In genomic region chr1:150933616-150934015, GRCm38 (mm10) we compare ENCODE assay signal across 9 mouse cellular contexts. TPM values are rescaled to one million over a fixed set of nuclear protein-coding genes. Genes with fewer than 3 reads are reported as not detected.
A peak's percentile ranks its signal among the peaks of the same experiment; 100 is the strongest.
DNase-seq lines count a peak whose midpoint lies in the region; ATAC-seq and TF ChIP-seq lines count a peak whose summit lies in the region.
"Had no signal": no experiment of that assay in that cellular context is flagged by ENCODE, and none has a peak within 500 bp of the region (broad histone marks: within the 10 kb centered on the region; RNA-seq: fewer than 3 reads in every experiment).

No protein-coding gene starts in this region.

- H3K27ac ChIP-seq in heart, embryonic 14.5 days (replicated peaks in 1 of 2; ENCODE audit: control insufficient read depth in 1 of 2, insufficient read depth in 1 of 2, low read depth in 2 of 2, low read length in 2 of 2) = no peak overlapping the region; a peak in 1 of 4 replicates
- H3K27ac ChIP-seq in liver, postnatal 0 days (ENCODE audit: low read depth) = no peak overlapping the region
- H3K27ac ChIP-seq in midbrain, embryonic 10.5 days (replicated peaks) = no peak overlapping the region

- no peak overlapping the region for H3K4me3 ChIP-seq in lung, adult 2 months (replicated peaks; ENCODE audit: extremely low read depth, low read depth, low read length)
- H3K4me3 ChIP-seq in heart, embryonic 14.5 days (ENCODE audit: control insufficient read depth in 1 of 2, insufficient read depth in 1 of 2, low read depth in 1 of 2, low read length in 2 of 2) = no peak overlapping the region; a peak in 1 of 4 replicates
- no peak overlapping the region for H3K4me3 ChIP-seq in liver, postnatal 0 days (ENCODE audit: low read depth, low read length)
- H3K4me3 ChIP-seq in midbrain, embryonic 10.5 days = no peak overlapping the region

- no peak for TF ChIP-seq CTCF in lung, adult 2 months (IDR thresholded peaks at IDR 0.05; ENCODE audit: insufficient read depth, low read length)
- TF ChIP-seq CTCF in liver, postnatal 0 days (IDR thresholded peaks at IDR 0.05; ENCODE audit: low read depth) = no peak

- H3K36me3 ChIP-seq in heart, embryonic 14.5 days (ENCODE audit: control insufficient read depth, insufficient read depth, low read length) = no peaks in the 10 kb centered on the region
- H3K36me3 ChIP-seq in liver, postnatal 0 days (replicated peaks; ENCODE audit: insufficient read depth, low read length) = no peaks in the 10 kb centered on the region
- H3K36me3 ChIP-seq in midbrain, embryonic 10.5 days = no peaks in the 10 kb centered on the region
- H3K36me3 ChIP-seq: G1E had no signal

- no peak for TF ChIP-seq POLR2A in lung, adult 2 months (IDR thresholded peaks at IDR 0.05; ENCODE audit: borderline replicate concordance, extremely low read depth, low read depth, low read length)

- peak; percentile 23 to 24 for DNase-seq in lung, adult 18-20 months
- DNase-seq in lung, adult 2 months = no peak
- peak; percentile 21 to 51 for DNase-seq in left cerebral cortex, postnatal 25 days (ENCODE audit: low spot score in 2 of 2)
- DNase-seq in skeletal muscle tissue, adult 2 months (ENCODE audit: low read depth, low spot score) = peak; percentile 5
- no peak for DNase-seq in kidney, postnatal 10 days
- no peak for DNase-seq in liver, postnatal 0 days
- no peak for DNase-seq in midbrain, embryonic 10.5 days (ENCODE audit: low spot score)

- H3K9ac ChIP-seq in heart, embryonic 14.5 days (ENCODE audit: low read length) = no peak overlapping the region
- H3K9ac ChIP-seq in liver, postnatal 0 days (replicated peaks) = no peak overlapping the region

- WGBS in lung, adult 2 months = 51% methylated on average over 9 of the region's 9 CpGs
- 33% methylated on average over 9 of the region's 9 CpGs for WGBS in heart, embryonic 14.5 days
- WGBS in liver, postnatal 0 days (ENCODE audit: insufficient replicate concordance) = 63% methylated on average over 9 of the region's 9 CpGs
- WGBS in midbrain, embryonic 10.5 days = 54% methylated on average over 9 of the region's 9 CpGs

- no peak for TF ChIP-seq EP300 in liver, postnatal 0 days (IDR thresholded peaks at IDR 0.05; ENCODE audit: low read depth)

- ATAC-seq in heart, embryonic 14.5 days (ENCODE audit: insufficient number of reproducible peaks, insufficient read depth, low FRiP score, low read depth) = no peak
- no peak for ATAC-seq in liver, postnatal 0 days

- H3K4me1 ChIP-seq in lung, adult 2 months (ENCODE audit: control insufficient read depth, insufficient read depth, low read length) = no peaks in the 10 kb centered on the region
- peaks cover 2 to 11% of the 10 kb centered on the region in 2 experiments for H3K4me1 ChIP-seq in heart, embryonic 14.5 days (ENCODE audit: control insufficient read depth in 2 of 2, insufficient read depth in 2 of 2, low read length in 2 of 2)
- no peaks in the 10 kb centered on the region for H3K4me1 ChIP-seq in liver, postnatal 0 days (ENCODE audit: insufficient read depth)
- no peaks in the 10 kb centered on the region for H3K4me1 ChIP-seq in midbrain, embryonic 10.5 days

- no peaks in the 10 kb centered on the region for H3K27me3 ChIP-seq in heart, embryonic 14.5 days (ENCODE audit: control insufficient read depth, insufficient read depth, low read length)
- no peaks in the 10 kb centered on the region for H3K27me3 ChIP-seq in liver, postnatal 0 days (ENCODE audit: insufficient read depth, low read length)
- no peaks in the 10 kb centered on the region for H3K27me3 ChIP-seq in midbrain, embryonic 10.5 days (ENCODE audit: low read depth, poor library complexity, severe bottlenecking)

- intact Hi-C loops in left cerebral cortex, postnatal 25 days (cut with DNase I) = no loop called here

- peak overlapping the region; percentile 40 for H3K4me2 ChIP-seq in heart, embryonic 14.5 days (ENCODE audit: low read length)
- H3K4me2 ChIP-seq in liver, postnatal 0 days (ENCODE audit: low read depth, low read length) = no peak overlapping the region

- H3K9me3 ChIP-seq in heart, embryonic 14.5 days (ENCODE audit: control insufficient read depth, low read length) = no peaks in the 10 kb centered on the region
- H3K9me3 ChIP-seq in liver, postnatal 0 days (ENCODE audit: low read length) = no peaks in the 10 kb centered on the region
- no peaks in the 10 kb centered on the region for H3K9me3 ChIP-seq in midbrain, embryonic 10.5 days (replicated peaks)
- H3K9me3 ChIP-seq: G1E had no signal

RNA-seq across cellular contexts. Expression of gene Hmcn1, which starts 59.6 kb away (rescaled TPM):
- polyA plus RNA-seq in lung, adult 2 months (2012; rRNA removed) = 48.8 and 72.0 TPM in 2 replicates
- polyA plus RNA-seq in heart, embryonic 14.5 days (2014; fragmentation: Nextera tagmentation; extraction: Ambion mirVana) = 35.1 and 35.9 TPM in 2 replicates
- 1 to 10 TPM; 2.1 to 3.9 TPM for total RNA-seq in left cerebral cortex, postnatal 25 days (2021)
- 2.4 and 2.8 TPM in 2 replicates for polyA plus RNA-seq in liver, postnatal 0 days (2015; fragmentation: Nextera tagmentation; extraction: Ambion mirVana)
- polyA plus RNA-seq in midbrain, embryonic 10.5 days (2016; fragmentation: Nextera tagmentation; extraction: Ambion mirVana) = 4.8 and 5.8 TPM in 2 replicates
- polyA plus RNA-seq: G1E had no signal

Comparison
In these comparisons a context has a peak if more than half of its experiments do, and no peak if none do; other contexts are left out.
1. DNase-seq: peak in lung, adult 18-20 months (2 of 2), left cerebral cortex, postnatal 25 days (2 of 2) and skeletal muscle tissue, adult 2 months (single experiment); none in lung, adult 2 months (single experiment), kidney, postnatal 10 days (single experiment), liver, postnatal 0 days (single experiment) and midbrain, embryonic 10.5 days (single experiment).